Mouse (Mus musculus) left cerebral cortex, adult 2 months (tissue): ENCODE data around the gene Gucy2c. TPM values are rescaled to one million over a fixed set of nuclear protein-coding genes. Genes with fewer than 3 reads are reported as not detected.

Source experiments
- DNase-seq, 2 experiments: peaks; one replicate each; pipeline ENCODE4 v3.0.0; 2021 to 2022; ENCODE audit warnings: low spot score in 2 of 2, mixed read lengths in 1 of 2; ENCODE audit errors: extremely low spot score in 1 of 2
- H3K27ac ChIP-seq: fragments of 200-600 bp; 2 replicates; pipeline ENCODE4 v1.8.1; 2022
- H3K4me3 ChIP-seq: fragments of 200-600 bp; 2 replicates; pipeline ENCODE4 v1.8.1; 2022
- CTCF ChIP-seq: fragments of 200-600 bp; IDR thresholded peaks from 2 replicates; pipeline ENCODE4 v1.8.1; 2022; ENCODE audit warnings: antibody characterized with exemption, mild to moderate bottlenecking, moderate library complexity
- intact Hi-C: fragments of 180-260 bp; cut with DNase I; formaldehyde crosslinking; loops from one replicate; pipeline ENCODE4 v1.15.1; 2025
- microRNA-seq, 2 experiments: library from miRNA; unstranded; fragments of <30 nt; microRNA quantifications; one replicate each; pipeline ENCODE4 v1.2.0; 2021
- total RNA-seq, 2 experiments: library from RNA; stranded (reverse); gene quantifications; 2 replicates each; pipeline ENCODE4 v1.2.3; 2021

Gene Gucy2c
- total RNA-seq, 2 experiments from 2014 or later: 0.38 to 0.40 TPM

DNA sequence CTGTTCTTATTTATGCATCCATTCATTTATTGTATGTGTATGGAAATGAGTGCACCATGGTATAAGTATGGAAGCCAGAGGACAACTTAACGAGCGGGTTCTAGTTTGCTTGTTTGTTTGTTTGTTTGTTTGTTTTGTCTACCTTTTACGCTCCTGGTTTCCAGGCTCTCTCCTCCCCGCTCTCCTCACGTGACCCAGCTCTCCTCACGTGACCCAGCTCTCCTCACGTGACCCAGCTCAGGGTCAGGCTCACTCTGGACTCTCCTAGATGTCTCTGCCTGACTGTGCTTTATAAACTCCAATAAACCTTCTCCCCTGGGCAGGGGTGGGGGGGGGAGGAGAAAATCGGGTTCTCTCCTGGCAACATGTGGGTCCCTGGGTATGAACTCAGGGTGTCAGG is 130.9 kb downstream of the Gucy2c start:
- no peak overlapping the region for H3K4me3 ChIP-seq
- H3K27ac ChIP-seq: no peak overlapping the region
- no peak for TF ChIP-seq CTCF
- DNase-seq: no peak
- intact Hi-C loops: no loop called here

DNA sequence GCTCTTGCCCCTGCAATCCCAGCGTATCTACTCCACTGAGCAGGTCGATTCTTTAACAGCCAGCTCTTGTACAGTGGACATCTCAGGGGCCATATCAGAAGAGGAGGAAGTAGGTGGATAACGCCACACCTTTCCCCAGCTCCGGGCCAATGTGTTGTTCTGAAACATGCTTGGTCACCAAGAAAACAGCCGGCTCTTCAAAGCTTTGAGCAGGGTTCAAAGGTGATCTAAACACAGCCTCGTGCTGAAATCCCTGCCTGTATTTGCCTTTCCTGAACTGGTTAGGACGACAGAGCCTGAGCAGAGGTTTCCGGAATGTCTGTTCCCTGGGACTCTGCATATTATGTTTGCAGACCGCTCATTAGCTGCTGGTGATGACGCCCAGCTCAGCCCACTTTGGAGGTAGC is 134.1 kb downstream of the Gucy2c start:
- no peak for TF ChIP-seq CTCF
- intact Hi-C loops: no loop called here
- DNase-seq: no peak
- Histone ChIP-seq H3K27ac (no peak overlapping the region), H3K4me3 (no peak overlapping the region)

Small RNA genes lying within 50 kb of the gene (microRNA-seq; reads per million reads assigned to microRNA genes)
- 0 reads per million in 2 experiments for gene Gm44364

Other genes starting within 250 kb of the Gucy2c start
- under 1 TPM in 1 of 2 experiments, not detected in 1; 0.45 TPM for gene Plbd1, start 119.8 kb downstream of the Gucy2c start, total RNA-seq
- gene Hist4h4, start 22.6 kb upstream of the Gucy2c start, total RNA-seq: 10 to 100 TPM in 1 of 2 experiments, 1 to 10 TPM in 1; 8.2 to 10.4 TPM
- gene H2afj, start 26.5 kb upstream of the Gucy2c start, total RNA-seq: 10 to 100 TPM; 54.7 to 59.1 TPM
- 1 to 10 TPM; 2.4 to 3.9 TPM for gene BC049715, start 45.9 kb upstream of the Gucy2c start, total RNA-seq
- 100 to 1,000 TPM; 114 to 116 TPM for gene Wbp11, start 46.5 kb upstream of the Gucy2c start, total RNA-seq
- 1 to 10 TPM; 4.2 to 4.4 TPM for gene Smco3, start 53.7 kb upstream of the Gucy2c start, total RNA-seq
- gene Art4, start 76.0 kb upstream of the Gucy2c start, total RNA-seq: not detected
- 10 to 100 TPM; 32.9 to 47.1 TPM for gene Mgp, start 94.1 kb upstream of the Gucy2c start, total RNA-seq
- under 1 TPM in 1 of 2 experiments, not detected in 1; 0.35 TPM for gene Erp27, start 140.4 kb upstream of the Gucy2c start, total RNA-seq
- 1 to 10 TPM; 1.6 to 3.0 TPM for gene Pde6h, start 142.1 kb upstream of the Gucy2c start, total RNA-seq
- 10 to 100 TPM; 10.2 to 13.0 TPM for gene Arhgdib, start 160.1 kb upstream of the Gucy2c start, total RNA-seq